Mouse (Mus musculus): ENCODE measurements around the gene Spen.
A peak's percentile ranks its signal among the peaks of the same experiment; 100 is the strongest.

DNA sequence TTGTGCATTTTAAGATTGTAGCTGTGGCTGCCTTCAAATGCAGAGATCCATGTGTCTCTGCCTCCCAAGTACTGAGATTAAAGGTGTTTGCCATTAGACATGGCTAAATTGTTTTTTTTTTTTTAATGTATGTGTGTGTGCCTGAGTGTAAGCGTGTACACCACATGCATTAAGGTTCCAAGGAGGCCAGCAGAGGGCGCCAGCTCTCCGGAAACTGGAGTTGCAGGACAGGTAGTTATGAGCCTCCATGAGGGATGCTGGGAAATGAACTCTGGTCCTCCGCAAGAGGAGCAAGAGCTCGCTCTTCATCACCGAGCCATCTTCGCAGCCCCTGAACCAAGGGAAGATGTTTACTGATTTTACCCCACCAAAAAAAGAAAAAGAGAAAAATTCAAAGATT is 38.5 kb upstream of the Spen start:
- TF ChIP-seq CTCF (IDR thresholded peaks at IDR 0.05; ENCODE audit: low read depth, low read length) (peak; percentile 56), POLR2A (IDR thresholded peaks at IDR 0.05; ENCODE audit: borderline replicate concordance, low read depth, low read length) (no peak)
